Mouse (Mus musculus): Measurements from ENCODE around the gene Gabarap. TPM values are rescaled to one million over a fixed set of nuclear protein-coding genes. Genes with fewer than 3 reads are reported as not detected.

The Gabarap gene
- 1,065 and 1,136 TPM in 2 replicates for polyA plus RNA-seq (2015; fragmentation: Nextera tagmentation; extraction: Ambion mirVana)

DNA sequence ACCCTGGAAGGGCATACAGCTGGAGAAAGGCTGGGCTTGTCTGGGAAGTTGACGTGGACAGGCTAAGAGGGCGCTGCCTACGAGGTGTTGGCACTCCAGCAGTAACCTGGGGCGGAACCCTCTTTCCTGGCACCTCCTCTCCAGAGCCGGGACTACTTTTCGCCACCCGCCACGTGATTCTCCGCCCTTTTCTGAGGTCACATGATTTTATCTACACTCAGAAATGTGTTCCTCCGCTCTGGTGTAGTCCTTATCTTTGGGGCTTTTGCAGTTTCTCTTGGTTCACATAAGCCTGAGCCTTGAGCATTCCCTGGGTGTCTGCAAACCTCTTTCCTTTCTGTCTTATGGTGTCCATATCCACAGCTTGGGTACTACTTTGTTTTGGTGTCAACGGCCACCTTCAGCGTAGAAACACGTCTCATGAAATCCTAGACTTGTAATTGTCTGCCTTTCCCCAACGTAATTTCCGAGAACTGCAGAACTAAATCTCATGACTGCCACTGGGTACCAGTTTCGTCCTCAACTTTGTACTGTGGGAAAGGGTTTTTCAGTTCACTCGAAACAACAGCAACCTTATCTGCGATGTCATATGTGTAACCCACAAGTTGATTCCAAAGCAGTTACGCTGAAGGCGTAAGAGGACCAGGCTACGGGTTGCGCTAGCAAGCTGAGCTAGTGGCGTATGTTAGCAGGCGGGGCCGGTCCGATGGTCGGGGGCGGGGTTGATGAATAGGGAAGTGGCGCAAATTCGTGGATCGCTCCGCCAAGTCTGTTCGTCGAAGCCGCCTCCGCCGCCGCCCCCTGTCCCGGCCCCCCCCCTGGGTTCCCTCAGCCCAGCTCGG lies at the start of gene Gabarap:
Gabarap (plus strand) TSS at position 294 of the 842 bp plus-strand sequence.
- ATAC-seq = peak; percentile 80
- Histone ChIP-seq H3K36me3 (ENCODE audit: control insufficient read depth, insufficient read depth) (peaks cover 55% of the 10 kb centered on the region), H3K27ac (ENCODE audit: low read depth, low read length) (peak within 1 kb of the TSS; percentile 89), H3K9ac (ENCODE audit: low read depth, low read length) (peak within 1 kb of the TSS; percentile 89), H3K9me3 (ENCODE audit: control insufficient read depth) (no peaks in the 10 kb centered on the region), H3K27me3 (replicated peaks; ENCODE audit: control insufficient read depth, insufficient read depth, low read length) (no peaks in the 10 kb centered on the region), H3K4me3 (ENCODE audit: low read depth, low read length) (peak within 1 kb of the TSS; percentile 67), H3K4me2 (replicated peaks; ENCODE audit: low read depth) (peak within 1 kb of the TSS; percentile 66), H3K4me1 (replicated peaks; ENCODE audit: control insufficient read depth, insufficient read depth, low read length) (no peaks in the 10 kb centered on the region)
- TF ChIP-seq CTCF (IDR thresholded peaks at IDR 0.05; ENCODE audit: low read depth) = peak; percentile 25; the same call in 1 of the 2 replicates
- WGBS = under 1% methylated on average over 40 of the region's 40 CpGs

DNA sequence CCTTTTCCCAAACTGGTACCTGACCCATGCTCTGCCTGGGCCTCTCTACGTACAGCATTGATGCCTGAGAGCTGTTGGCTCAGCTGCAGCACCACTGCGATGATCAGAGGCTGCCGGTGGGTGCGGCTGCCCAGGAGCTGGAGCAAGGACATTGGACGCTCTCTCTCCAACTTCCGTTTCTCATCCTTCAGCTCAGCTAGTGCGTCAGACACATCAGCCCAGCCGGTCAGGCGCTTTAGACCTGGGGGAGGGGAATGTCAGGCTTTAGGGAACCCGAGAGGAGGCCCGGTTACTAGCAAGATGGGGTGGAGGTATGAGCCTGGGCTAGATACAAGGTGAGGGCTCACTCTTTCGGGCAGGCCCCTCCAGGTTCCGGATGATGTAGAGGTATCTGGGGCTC lies 45.7 kb upstream of the Gabarap start:
- H3K27me3 ChIP-seq (replicated peaks; ENCODE audit: control insufficient read depth, insufficient read depth, low read length) = no peaks in the 10 kb centered on the region
- no peak for TF ChIP-seq CTCF (IDR thresholded peaks at IDR 0.05; ENCODE audit: low read depth)
- no peaks in the 10 kb centered on the region for H3K9me3 ChIP-seq (ENCODE audit: control insufficient read depth)
- no peak overlapping the region for H3K4me3 ChIP-seq (ENCODE audit: low read depth, low read length)
- no peak overlapping the region for H3K4me2 ChIP-seq (replicated peaks; ENCODE audit: low read depth)
- H3K36me3 ChIP-seq (ENCODE audit: control insufficient read depth, insufficient read depth) = no peaks in the 10 kb centered on the region
- no peak for ATAC-seq
- 76% methylated on average over 13 of the region's 13 CpGs for WGBS
- H3K27ac ChIP-seq (ENCODE audit: low read depth, low read length) = no peak overlapping the region
- peaks cover 10% of the 10 kb centered on the region for H3K4me1 ChIP-seq (replicated peaks; ENCODE audit: control insufficient read depth, insufficient read depth, low read length)
- no peak overlapping the region for H3K9ac ChIP-seq (ENCODE audit: low read depth, low read length)

DNA sequence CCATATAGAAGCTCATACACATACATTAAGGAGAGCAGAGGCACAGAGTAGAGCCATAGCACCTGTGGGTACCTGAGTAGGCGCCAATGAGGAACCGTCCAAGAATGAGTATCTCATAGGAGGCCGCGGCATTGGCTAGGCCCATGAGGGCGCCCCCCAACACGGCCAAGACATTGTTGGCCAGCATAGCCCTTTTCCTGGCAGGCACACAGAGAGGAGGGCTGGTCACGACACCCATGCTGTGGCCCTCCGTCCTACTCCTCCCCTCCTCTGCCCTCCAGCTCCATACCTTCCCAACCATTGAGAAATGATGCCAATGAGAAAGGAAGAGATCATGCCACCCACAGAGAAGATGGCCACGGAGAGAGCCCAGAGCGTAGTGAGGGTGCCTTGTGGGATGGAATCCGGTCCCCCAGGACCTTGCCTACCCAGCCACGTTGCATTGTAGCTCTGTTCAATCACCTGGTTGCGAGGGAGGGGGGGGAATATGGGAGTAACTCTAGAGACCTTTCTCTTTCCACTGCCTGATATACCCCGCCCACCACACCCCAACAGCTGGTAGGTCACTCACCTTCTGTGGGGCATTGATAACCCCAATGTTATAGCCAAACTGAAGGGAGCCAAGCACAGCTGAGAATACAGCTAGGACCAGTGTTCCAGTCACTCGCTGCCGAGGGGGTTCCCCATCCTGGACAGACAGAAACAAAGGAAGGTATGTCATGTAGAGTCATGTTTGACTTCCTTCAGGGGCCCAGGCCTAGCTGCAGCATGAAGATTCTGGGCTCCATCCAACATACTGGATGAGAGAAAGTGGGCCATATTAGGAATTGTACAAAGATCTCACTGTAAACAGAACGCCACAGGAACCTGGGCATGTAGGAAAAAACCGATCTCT lies 44.7 kb upstream of the Gabarap start:
- Histone ChIP-seq H3K9me3 (ENCODE audit: control insufficient read depth) (no peaks in the 10 kb centered on the region), H3K36me3 (ENCODE audit: control insufficient read depth, insufficient read depth) (no peaks in the 10 kb centered on the region), H3K27ac (ENCODE audit: low read depth, low read length) (no peak overlapping the region; the same call in 1 of the 2 replicates), H3K4me3 (ENCODE audit: low read depth, low read length) (no peak overlapping the region), H3K9ac (ENCODE audit: low read depth, low read length) (no peak overlapping the region), H3K4me1 (replicated peaks; ENCODE audit: control insufficient read depth, insufficient read depth, low read length) (peaks cover 10% of the 10 kb centered on the region), H3K27me3 (replicated peaks; ENCODE audit: control insufficient read depth, insufficient read depth, low read length) (no peaks in the 10 kb centered on the region), H3K4me2 (replicated peaks; ENCODE audit: low read depth) (no peak overlapping the region; the same call in 1 of the 2 replicates)
- TF ChIP-seq CTCF (IDR thresholded peaks at IDR 0.05; ENCODE audit: low read depth) = no peak
- ATAC-seq = no peak
- WGBS = 89% methylated on average over 18 of the region's 18 CpGs

DNA sequence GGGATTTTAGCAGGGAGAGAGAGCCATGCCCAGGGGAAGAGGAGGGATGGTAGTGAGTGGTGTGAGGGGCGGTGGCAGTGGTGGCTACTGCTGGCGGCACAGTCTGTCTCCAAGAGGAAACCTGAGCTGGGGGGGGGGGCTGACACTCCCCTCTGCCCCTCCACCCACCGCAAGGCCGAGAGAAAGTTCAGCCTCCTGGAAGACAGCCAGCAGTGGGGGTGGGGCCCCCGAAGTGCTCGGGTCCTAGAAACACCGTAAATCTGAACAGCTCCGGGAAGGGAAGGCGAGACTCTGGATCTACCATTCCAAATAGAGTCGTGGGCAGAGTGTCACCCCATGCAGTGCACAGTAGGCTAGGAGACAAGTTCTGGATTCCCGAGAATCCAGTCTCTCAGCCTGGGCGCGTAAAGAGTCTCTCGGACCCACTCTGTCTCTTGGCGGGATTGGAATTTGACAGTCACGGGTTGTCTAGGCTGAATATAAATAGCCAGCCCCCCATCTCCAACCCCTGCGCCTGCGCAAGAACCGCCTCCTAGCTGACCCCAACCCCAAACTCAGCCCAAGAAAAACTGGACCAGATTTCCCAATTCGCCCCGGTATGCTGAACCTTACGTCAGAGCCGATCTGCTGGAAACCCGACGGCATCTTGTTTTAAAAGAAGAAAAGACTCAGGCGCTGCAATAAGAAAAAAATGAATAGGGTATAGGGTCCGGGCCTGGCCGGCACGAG lies 43.4 kb upstream of the Gabarap start:
- Histone ChIP-seq H3K4me1 (replicated peaks; ENCODE audit: control insufficient read depth, insufficient read depth, low read length) (peaks cover 10% of the 10 kb centered on the region), H3K4me3 (ENCODE audit: low read depth, low read length) (peak overlapping the region; percentile 47), H3K9ac (ENCODE audit: low read depth, low read length) (peak overlapping the region; percentile 35; the same call in 1 of the 2 replicates), H3K27ac (ENCODE audit: low read depth, low read length) (peak overlapping the region; percentile 50), H3K9me3 (ENCODE audit: control insufficient read depth) (no peaks in the 10 kb centered on the region), H3K27me3 (replicated peaks; ENCODE audit: control insufficient read depth, insufficient read depth, low read length) (no peaks in the 10 kb centered on the region), H3K4me2 (replicated peaks; ENCODE audit: low read depth) (peak overlapping the region; percentile 74), H3K36me3 (ENCODE audit: control insufficient read depth, insufficient read depth) (no peaks in the 10 kb centered on the region)
- WGBS = 8% methylated on average over 29 of the region's 29 CpGs
- ATAC-seq = 0 out of 2 replicates have a peak, but pooled peaks have one; percentile 13
- TF ChIP-seq CTCF (IDR thresholded peaks at IDR 0.05; ENCODE audit: low read depth) = no peak

DNA sequence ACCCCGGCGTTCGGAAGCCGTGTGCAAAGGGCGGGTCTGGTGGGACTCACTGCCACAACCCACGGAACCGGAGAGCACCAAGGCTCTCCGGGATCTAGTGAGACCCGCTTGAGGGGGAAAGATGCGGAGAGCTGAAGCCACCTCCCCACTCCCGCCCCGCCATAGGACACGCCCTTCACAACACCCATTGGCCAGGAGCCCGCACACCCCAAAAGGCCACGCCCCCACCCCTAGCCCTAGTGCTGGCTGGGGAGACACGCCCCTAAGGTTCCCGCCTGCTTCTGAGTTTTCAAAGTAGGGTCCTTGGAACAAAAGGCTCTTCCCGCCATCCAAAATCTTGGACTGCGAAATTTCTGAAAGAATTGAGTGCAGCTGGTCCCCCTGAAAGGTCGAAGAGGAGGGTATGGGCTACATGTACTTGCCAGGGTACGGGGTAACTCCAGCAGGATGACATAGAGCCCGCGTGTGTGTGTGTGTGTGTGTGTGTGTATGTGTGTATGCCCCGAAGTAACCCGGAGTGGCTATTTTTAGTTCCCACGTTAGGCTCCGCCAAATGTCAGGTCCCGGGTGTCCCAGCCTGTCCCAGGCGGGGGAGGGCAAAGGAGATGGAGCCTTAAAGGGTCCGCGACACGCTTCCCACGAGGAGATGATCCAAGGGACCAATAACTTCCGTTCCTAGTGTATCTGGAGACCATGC lies 42.7 kb upstream of the Gabarap start, which contains the start of gene Slc2a4:
Slc2a4 (minus strand) TSS at position 123 of the 697 bp plus-strand sequence.
- Histone ChIP-seq H3K9me3 (ENCODE audit: control insufficient read depth) (no peaks in the 10 kb centered on the region), H3K27me3 (replicated peaks; ENCODE audit: control insufficient read depth, insufficient read depth, low read length) (no peaks in the 10 kb centered on the region), H3K9ac (ENCODE audit: low read depth, low read length) (peak within 1 kb of the TSS; percentile 35), H3K4me1 (replicated peaks; ENCODE audit: control insufficient read depth, insufficient read depth, low read length) (peaks cover 10% of the 10 kb centered on the region), H3K4me2 (replicated peaks; ENCODE audit: low read depth) (peak within 1 kb of the TSS; percentile 74), H3K4me3 (ENCODE audit: low read depth, low read length) (peak within 1 kb of the TSS; percentile 47), H3K27ac (ENCODE audit: low read depth, low read length) (peak within 1 kb of the TSS; percentile 50), H3K36me3 (ENCODE audit: control insufficient read depth, insufficient read depth) (no peaks in the 10 kb centered on the region)
- ATAC-seq = peak; percentile 80
- TF ChIP-seq CTCF (IDR thresholded peaks at IDR 0.05; ENCODE audit: low read depth) = no peak
- WGBS = under 1% methylated on average over 34 of the region's 34 CpGs

Data from intestine, postnatal 0 days (tissue).